Mouse (Mus musculus) olfactory bulb, adult 2 months (tissue): ENCODE results near the gene Myog. TPM values are rescaled to one million over a fixed set of nuclear protein-coding genes. Genes with fewer than 3 reads are reported as not detected.

Experiments used
- H3K27ac ChIP-seq: fragments of 200-500 bp; 2 replicates; pipeline ENCODE4 v1.5.1; 2012; ENCODE audit warnings: low read depth, low read length; ENCODE audit not compliant: insufficient read depth
- H3K4me1 ChIP-seq: fragments of 200-500 bp; 2 replicates; pipeline ENCODE4 v1.6.1; 2012; ENCODE audit warnings: low read length; ENCODE audit not compliant: control insufficient read depth, insufficient read depth
- H3K4me3 ChIP-seq: fragments of 200-500 bp; 2 replicates; pipeline ENCODE4 v1.5.1; 2012; ENCODE audit warnings: mild to moderate bottlenecking, low read depth, low read length, moderate library complexity; ENCODE audit not compliant: insufficient read depth
- CTCF ChIP-seq: fragments of 200-500 bp; IDR thresholded peaks from 2 replicates; pipeline ENCODE4 v1.5.1; 2012; ENCODE audit warnings: low read depth, mild to moderate bottlenecking, low read length, moderate library complexity; ENCODE audit not compliant: insufficient read depth
- POLR2A ChIP-seq: fragments of 200-500 bp; IDR thresholded peaks from 2 replicates; pipeline ENCODE4 v1.6.1; 2012; ENCODE audit warnings: mild to moderate bottlenecking, low read depth, low read length, moderate library complexity; ENCODE audit not compliant: insufficient read depth
- WGBS: fragments of 180-500 bp; shearing (Covaris S2); methylation state at CpG from one replicate; pipeline ENCODE4 v1.1.7; 2018; 5-methylcytosine and 5-hydroxymethylcytosine counted together
- polyA plus RNA-seq: library from polyadenylated mRNA; stranded (reverse); fragments of >200 nt; gene quantifications from 2 replicates; pipeline ENCODE4 v1.2.4, GENCODE M21; 2012; ENCODE audit warnings: low replicate concordance; ENCODE audit not compliant: missing spikeins, insufficient read depth, insufficient read length

The Myog gene
- polyA plus RNA-seq, 1 experiment, result not detected

- 79% methylated on average over 4 of the region's 4 CpGs for WGBS
- Histone ChIP-seq H3K4me3 (no peak overlapping the region), H3K4me1 (peaks cover 5% of the 10 kb centered on the region; the same call in 1 of the 2 replicates), H3K27ac (no peak overlapping the region)
- TF ChIP-seq CTCF (no peak), POLR2A (no peak)
Measured at GRCm38 (mm10) chr1:134281563-134281962, 8.2 kb upstream of the Myog start.

- no peak for TF ChIP-seq POLR2A
- TF ChIP-seq CTCF, result no peak
- 91% methylated on average over 3 of the region's 3 CpGs for WGBS
- Histone ChIP-seq H3K4me3 (no peak overlapping the region), H3K27ac (no peak overlapping the region), H3K4me1 (peaks cover 5% of the 10 kb centered on the region; the same call in 1 of the 2 replicates)
Measured at GRCm38 (mm10) chr1:134282342-134282741, 7.4 kb upstream of the Myog start.

GRCm38 (mm10) chr1:134283108-134283507 lies 6.7 kb upstream of the Myog start:
- Histone ChIP-seq H3K4me3 (no peak overlapping the region), H3K4me1 (peaks cover 5% of the 10 kb centered on the region; the same call in 1 of the 2 replicates), H3K27ac (no peak overlapping the region)
- 13% methylated on average over 1 of the region's 1 CpGs for WGBS
- TF ChIP-seq POLR2A (no peak), CTCF (no peak)

GRCm38 (mm10) chr1:134285458-134286120 lies 4.2 kb upstream of the Myog start:
- Histone ChIP-seq H3K4me3 (no peak overlapping the region), H3K4me1 (peaks cover 8% of the 10 kb centered on the region; the same call in 1 of the 2 replicates), H3K27ac (no peak overlapping the region)
- WGBS, result 79% methylated on average over 10 of the region's 10 CpGs
- no peak for TF ChIP-seq POLR2A
- no peak for TF ChIP-seq CTCF

- 85% methylated on average over 3 of the region's 3 CpGs for WGBS
- no peak overlapping the region for H3K4me3 ChIP-seq
- H3K27ac ChIP-seq, result no peak overlapping the region
- H3K4me1 ChIP-seq, result peaks cover 10% of the 10 kb centered on the region; the same call in 1 of the 2 replicates
- no peak for TF ChIP-seq CTCF
- TF ChIP-seq POLR2A, result no peak
Measured at GRCm38 (mm10) chr1:134288239-134288638, 1.6 kb upstream of the Myog start.

GRCm38 (mm10) chr1:134290300-134290699 lies 511 bp downstream of the Myog start:
- Histone ChIP-seq H3K4me3 (no peak overlapping the region), H3K4me1 (peaks cover 7% of the 10 kb centered on the region; the same call in 1 of the 2 replicates), H3K27ac (no peak overlapping the region)
- 97% methylated on average over 13 of the region's 13 CpGs for WGBS
- TF ChIP-seq POLR2A, result no peak
- no peak for TF ChIP-seq CTCF

- Histone ChIP-seq H3K4me1 (peaks cover 7% of the 10 kb centered on the region; the same call in 1 of the 2 replicates), H3K4me3 (no peak overlapping the region), H3K27ac (no peak overlapping the region)
- WGBS, result 76% methylated on average over 5 of the region's 5 CpGs
- TF ChIP-seq CTCF (no peak), POLR2A (no peak)
Measured at GRCm38 (mm10) chr1:134290909-134291308, 1.1 kb downstream of the Myog start.

GRCm38 (mm10) chr1:134291555-134291954 lies 1.8 kb downstream of the Myog start:
- H3K4me1 ChIP-seq, result peaks cover 7% of the 10 kb centered on the region; the same call in 1 of the 2 replicates
- WGBS, result 89% methylated on average over 8 of the region's 8 CpGs
- no peak overlapping the region for H3K27ac ChIP-seq
- TF ChIP-seq POLR2A, result no peak
- no peak for TF ChIP-seq CTCF
- H3K4me3 ChIP-seq, result no peak overlapping the region

GRCm38 (mm10) chr1:134292073-134292472 lies 2.3 kb downstream of the Myog start:
- 46% methylated on average over 5 of the region's 5 CpGs for whole genome bisulfite sequencing

More at GRCm38 (mm10) chr1:134292073-134292472, 2.3 kb downstream of the Myog start:
- peaks cover 7% of the 10 kb centered on the region; the same call in 1 of the 2 replicates for H3K4me1 ChIP-seq
- H3K4me3 ChIP-seq, result no peak overlapping the region
- H3K27ac ChIP-seq, result no peak overlapping the region
- TF ChIP-seq POLR2A, result no peak
- no peak for TF ChIP-seq CTCF
